Mouse (Mus musculus) stomach, postnatal 0 days (tissue): ENCODE results near the gene Dll3. TPM values are rescaled to one million over a fixed set of nuclear protein-coding genes. Genes with fewer than 3 reads are reported as not detected.

Experiments
- ATAC-seq: fragments of 200-750 bp; cut with Nextera tagmentation; 2 replicates; pipeline ENCODE4 v1.8.0; 2017; ENCODE audit not compliant: low FRiP score, low TSS enrichment
- DNase-seq: peaks from one replicate; pipeline ENCODE4 v3.0.0-alpha.2; 2016; ENCODE audit warnings: low spot score
- H3K27ac ChIP-seq: fragments of 300-500 bp; sonication (generic); replicated peaks from 2 replicates; pipeline ENCODE4 v1.5.1; 2014; ENCODE audit warnings: mild to moderate bottlenecking, control low read depth
- H3K27me3 ChIP-seq: fragments of 300-500 bp; sonication (generic); 2 replicates; pipeline ENCODE4 v1.6.1; 2014; ENCODE audit warnings: low read length; ENCODE audit not compliant: control insufficient read depth, insufficient read depth
- H3K36me3 ChIP-seq: fragments of 300-500 bp; sonication (generic); 2 replicates; pipeline ENCODE4 v1.6.1; 2014; ENCODE audit warnings: low read length, mixed read lengths; ENCODE audit not compliant: control insufficient read depth, insufficient read depth
- H3K4me1 ChIP-seq: fragments of 300-500 bp; sonication (generic); replicated peaks from 2 replicates; pipeline ENCODE4 v1.6.1; 2014; ENCODE audit warnings: antibody characterized with exemption; ENCODE audit not compliant: control insufficient read depth, insufficient read depth
- H3K4me2 ChIP-seq: fragments of 300-500 bp; sonication (generic); replicated peaks from 2 replicates; pipeline ENCODE4 v1.6.1; 2014; ENCODE audit warnings: low read depth, mild to moderate bottlenecking, control low read depth, moderate library complexity
- H3K4me3 ChIP-seq: fragments of 300-500 bp; sonication (generic); 2 replicates; pipeline ENCODE4 v1.5.1; 2014; ENCODE audit warnings: low read depth, low read length, control low read depth
- H3K9ac ChIP-seq: fragments of 300-500 bp; sonication (generic); 2 replicates; pipeline ENCODE4 v1.6.1; 2014; ENCODE audit warnings: mild to moderate bottlenecking, low read length, control low read depth, mixed read lengths
- H3K9me3 ChIP-seq: fragments of 300-500 bp; sonication (generic); 2 replicates; pipeline ENCODE4 v1.6.1; 2016; ENCODE audit warnings: low read length; ENCODE audit not compliant: control insufficient read depth
- CTCF ChIP-seq: IDR thresholded peaks from 2 replicates; pipeline ENCODE4 v1.5.1; 2016; ENCODE audit warnings: antibody characterized with exemption, low read depth, mild to moderate bottlenecking, moderate library complexity
- EP300 ChIP-seq: optimal IDR thresholded peaks from 2 replicates; pipeline ENCODE3; 2016; ENCODE audit warnings: antibody characterized with exemption
- WGBS: fragments of 180-500 bp; shearing (Covaris S2); extraction: QIAGEN DNeasy Blood & Tissue Kit; methylation state at CpG from one replicate; pipeline ENCODE4 v1.1.7; 2014; 5-methylcytosine and 5-hydroxymethylcytosine counted together
- polyA plus RNA-seq: library from polyadenylated mRNA; unstranded; fragments of >200 nt; fragmentation: Nextera tagmentation; extraction: Ambion mirVana; gene quantifications from 2 replicates; pipeline ENCODE4 v1.2.1, GENCODE M21; 2015

The Dll3 gene
- 0.92 and 0.96 TPM in 2 replicates for polyA plus RNA-seq

- H3K4me2 ChIP-seq, result peak within 1 kb of the TSS; percentile 39
- TF ChIP-seq CTCF (peak; percentile 79), EP300 (no peak)
- H3K4me3 ChIP-seq, result peak within 1 kb of the TSS; percentile 15
- H3K9me3 ChIP-seq, result no peaks in the 10 kb centered on the region
- no peaks in the 10 kb centered on the region for H3K4me1 ChIP-seq
- no peak within 1 kb of the TSS for H3K9ac ChIP-seq
- peaks cover 10% of the 10 kb centered on the region; the same call in 1 of the 2 replicates for H3K27me3 ChIP-seq
- H3K27ac ChIP-seq, result no peak within 1 kb of the TSS
- WGBS, result 3% methylated on average over 30 of the region's 30 CpGs
- ATAC-seq (peak; percentile 51; the same call in 1 of the 2 replicates), DNase-seq (peak; percentile 67)
- peaks cover 14% of the 10 kb centered on the region for H3K36me3 ChIP-seq
These were observed at the start of gene Dll3 for GRCm38 (mm10) chr7:28301616-28302433. TSS of gene Dll3 (minus strand) at chr7:28302238.

- WGBS, result 24% methylated on average over 4 of the region's 4 CpGs
- no peaks in the 10 kb centered on the region for H3K27me3 ChIP-seq
- no peak for TF ChIP-seq EP300
- TF ChIP-seq CTCF, result peak; percentile 9; the same call in 1 of the 2 replicates
- H3K9ac ChIP-seq, result peak overlapping the region; percentile 94
- DNase-seq, result no peak
- no peaks in the 10 kb centered on the region for H3K9me3 ChIP-seq
- H3K36me3 ChIP-seq, result peaks cover 7% of the 10 kb centered on the region
- no peak for ATAC-seq
- H3K27ac ChIP-seq, result peak overlapping the region; percentile 79; the same call in 1 of the 2 replicates
- H3K4me2 ChIP-seq, result peak overlapping the region; percentile 81
- peaks cover 4% of the 10 kb centered on the region; the same call in 1 of the 2 replicates for H3K4me1 ChIP-seq
- peak overlapping the region; percentile 85 for H3K4me3 ChIP-seq
These were observed 49.7 kb upstream of the Dll3 start for GRCm38 (mm10) chr7:28351676-28352191.

GRCm38 (mm10) chr7:28350155-28350883 lies 48.3 kb upstream of the Dll3 start, which contains the start of gene Rps16:
TSS of gene Rps16 (plus strand) at chr7:28350652.
- Histone ChIP-seq H3K27me3 (no peaks in the 10 kb centered on the region), H3K4me3 (peak within 1 kb of the TSS; percentile 85), H3K4me1 (peaks cover 4% of the 10 kb centered on the region; the same call in 1 of the 2 replicates), H3K4me2 (peak within 1 kb of the TSS; percentile 81), H3K9ac (peak within 1 kb of the TSS; percentile 94), H3K36me3 (peaks cover 7% of the 10 kb centered on the region), H3K9me3 (no peaks in the 10 kb centered on the region), H3K27ac (peak within 1 kb of the TSS; percentile 95)
- under 1% methylated on average over 48 of the region's 50 CpGs for WGBS
- ATAC-seq (peak; percentile 94), DNase-seq (peak; percentile 99)
- TF ChIP-seq CTCF (0 out of 2 replicates have a peak, but pooled peaks have one; percentile 14), EP300 (no peak)

GRCm38 (mm10) chr7:28348601-28349000 lies 46.6 kb upstream of the Dll3 start:
- ATAC-seq (no peak), DNase-seq (no peak)
- TF ChIP-seq CTCF (peak; percentile 47), EP300 (no peak)
- H3K4me1 ChIP-seq, result peaks cover 4% of the 10 kb centered on the region; the same call in 1 of the 2 replicates
- H3K4me3 ChIP-seq, result no peak overlapping the region
- WGBS, result 83% methylated on average over 7 of the region's 7 CpGs
- H3K4me2 ChIP-seq, result no peak overlapping the region
- no peak overlapping the region for H3K27ac ChIP-seq
- no peak overlapping the region for H3K9ac ChIP-seq
- no peaks in the 10 kb centered on the region for H3K9me3 ChIP-seq
- H3K36me3 ChIP-seq, result peaks cover 7% of the 10 kb centered on the region; the same call in 1 of the 2 replicates
- no peaks in the 10 kb centered on the region for H3K27me3 ChIP-seq

- Histone ChIP-seq H3K27ac (no peak overlapping the region), H3K27me3 (no peaks in the 10 kb centered on the region), H3K4me2 (no peak overlapping the region), H3K4me1 (peaks cover 4% of the 10 kb centered on the region; the same call in 1 of the 2 replicates), H3K9ac (no peak overlapping the region), H3K36me3 (no peaks in the 10 kb centered on the region), H3K9me3 (no peaks in the 10 kb centered on the region), H3K4me3 (no peak overlapping the region)
- no peak for ATAC-seq
- TF ChIP-seq CTCF (no peak), EP300 (no peak)
- DNase-seq, result no peak
- 57% methylated on average over 3 of the region's 3 CpGs for WGBS
These were observed 45.7 kb upstream of the Dll3 start for GRCm38 (mm10) chr7:28347746-28348145.
